Mouse (Mus musculus) thymus, postnatal 36 days (tissue): ENCODE results near the gene Abca12.

ENCODE experiments used
- DNase-seq, 2 experiments: peaks; one replicate each; pipeline ENCODE4 v3.0.0; 2022; ENCODE audit warnings: mixed read lengths in 2 of 2

Gene Abca12

DNA sequence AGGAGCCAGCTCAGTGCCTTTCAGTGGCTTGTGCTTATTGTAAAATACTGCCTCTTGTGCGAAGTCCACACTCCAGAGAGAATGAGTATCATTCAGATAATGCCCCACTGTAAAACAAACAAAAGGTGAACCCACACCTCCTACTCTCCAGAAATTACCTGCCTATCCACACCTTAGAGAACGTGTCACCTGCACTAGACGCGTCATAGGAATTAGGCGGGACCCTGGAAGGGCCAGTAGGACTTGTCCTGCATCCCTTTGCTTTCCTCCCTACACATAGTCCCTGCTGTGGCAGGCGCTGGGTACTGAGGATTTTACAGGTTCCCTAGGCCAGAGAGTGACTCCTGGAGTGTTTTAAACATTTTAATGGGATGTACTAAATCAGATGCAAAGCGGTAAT lies at the start of gene Abca12:
Gene Abca12 (minus strand): TSS at position 101 of the 400 bp plus-strand sequence.
- DNase-seq = no peak

DNA sequence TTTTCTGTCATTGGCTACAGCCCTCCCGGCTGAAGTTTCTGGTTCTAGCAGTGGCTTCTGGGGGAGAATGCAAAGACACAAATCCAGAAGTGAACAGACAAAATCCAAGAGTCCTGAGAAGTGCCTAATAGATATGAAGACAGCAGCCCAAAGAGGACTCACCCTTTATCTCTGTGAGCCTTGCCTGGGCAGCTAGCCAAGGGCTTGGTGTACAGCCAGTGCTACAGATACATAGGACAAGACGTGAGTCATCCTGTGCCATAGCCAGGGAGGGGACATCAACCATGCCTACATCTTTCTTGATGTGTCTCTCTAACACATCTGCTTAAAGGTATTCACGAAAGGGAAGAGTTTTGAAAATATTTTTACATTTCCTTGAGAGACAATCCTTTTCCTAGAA lies 43.3 kb upstream of the Abca12 start:
- DNase-seq = no peak

DNA sequence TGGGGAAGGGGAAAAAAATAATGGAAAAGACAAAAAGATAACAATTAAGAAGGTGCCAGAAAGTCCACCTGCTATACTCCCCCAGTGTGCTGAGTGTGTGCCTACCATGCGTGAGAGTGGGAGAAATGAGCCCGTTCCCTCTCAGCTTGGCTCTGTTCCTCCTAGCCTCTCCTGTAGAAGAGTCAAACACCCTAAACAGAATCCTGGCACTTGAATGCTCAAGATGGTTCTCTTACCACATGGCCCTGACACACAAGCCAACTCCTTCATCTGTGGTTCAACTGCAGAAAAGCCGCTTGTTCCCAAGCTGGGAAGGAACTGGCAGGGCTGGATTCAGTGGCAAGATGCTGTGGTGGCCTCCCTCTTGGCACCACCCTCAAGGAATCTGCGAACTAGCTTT lies 32.7 kb upstream of the Abca12 start:
- DNase-seq = no peak

DNA sequence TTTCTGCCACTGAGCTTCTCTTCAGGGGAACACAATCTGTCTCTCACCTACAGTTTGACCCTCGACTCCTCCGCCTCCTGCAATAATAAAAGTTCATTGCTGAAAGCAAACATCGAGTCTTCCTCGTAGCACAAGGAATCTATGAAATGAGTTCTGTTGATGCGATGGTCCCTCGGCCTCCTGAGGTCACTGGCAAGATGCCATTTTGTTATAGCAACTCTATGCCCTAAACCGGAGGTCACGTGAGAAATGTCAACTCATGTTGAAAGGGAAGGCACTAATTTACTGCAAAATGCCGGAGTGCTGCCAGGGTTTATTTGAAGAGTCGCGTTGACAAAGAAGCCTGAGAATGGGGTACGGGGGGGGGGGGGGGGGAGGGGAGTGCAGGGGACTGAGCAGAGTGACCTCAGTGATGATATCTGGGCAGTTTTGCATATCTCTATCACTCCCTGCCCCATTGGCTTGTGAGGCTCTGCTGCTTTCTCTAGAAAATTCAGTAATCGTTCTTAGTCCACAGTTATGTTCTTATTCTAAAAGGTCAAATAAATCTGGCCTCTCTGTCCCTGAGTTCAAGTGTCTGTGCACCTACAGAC lies 7.1 kb upstream of the Abca12 start:
- no peak for DNase-seq

DNA sequence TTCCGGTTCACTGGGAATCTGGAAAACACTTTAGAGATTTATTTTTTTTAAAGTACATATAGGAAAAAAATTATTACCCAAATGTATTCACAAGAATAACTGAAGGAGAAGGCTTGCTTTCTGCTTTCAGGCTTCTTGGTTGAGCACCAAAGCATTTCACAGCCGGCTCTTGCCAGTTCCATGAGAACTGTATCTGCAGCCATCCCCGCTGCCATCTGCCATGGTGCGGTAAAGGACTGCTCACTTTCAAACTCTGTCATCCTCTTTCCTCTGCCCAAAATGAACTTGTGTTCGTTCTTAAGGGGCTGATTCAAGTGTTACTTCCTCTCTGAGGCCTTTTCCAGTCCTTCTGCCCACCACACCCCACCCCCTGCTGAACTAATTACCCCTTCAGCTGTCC lies 3.8 kb upstream of the Abca12 start:
- DNase-seq = no peak

DNA sequence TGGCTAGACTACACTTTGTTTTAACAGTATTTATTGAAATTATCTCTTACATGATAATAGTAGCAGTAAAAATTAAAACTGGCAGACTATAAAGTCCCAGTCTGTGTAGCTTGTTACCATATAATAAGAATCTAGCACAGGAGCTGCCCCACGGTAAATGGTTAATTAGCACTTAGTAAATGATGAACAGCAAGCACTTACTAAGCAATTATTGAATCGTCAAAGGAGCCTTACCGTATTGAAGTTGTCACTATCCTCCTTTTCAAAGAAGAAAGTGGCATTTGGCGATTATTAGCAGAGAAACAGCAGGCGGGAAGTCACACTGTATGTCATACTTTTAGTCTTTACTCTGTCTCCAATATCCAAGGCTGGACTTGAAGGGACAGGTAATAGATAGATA lies 3.2 kb upstream of the Abca12 start:
- no peak for DNase-seq

DNA sequence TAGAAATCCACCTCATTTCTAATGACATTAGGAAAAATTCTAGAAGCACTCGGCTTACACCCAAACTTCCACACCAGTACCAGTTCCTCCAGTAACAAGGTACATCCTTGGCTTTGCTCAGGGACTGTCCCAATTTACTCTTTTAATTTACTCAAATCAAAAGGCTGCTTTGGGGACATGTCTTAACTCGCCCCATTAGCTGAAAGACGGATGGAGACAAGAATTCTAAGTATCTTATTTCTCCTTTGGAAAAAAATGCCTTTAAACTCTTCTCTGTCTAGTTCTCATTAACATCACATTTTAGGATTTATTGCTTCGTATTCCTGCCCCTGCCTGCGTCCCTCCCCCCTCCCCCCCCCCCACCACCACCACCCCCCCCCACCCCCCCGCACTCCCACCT lies 626 bp downstream of the Abca12 start:
- DNase-seq = no peak

DNA sequence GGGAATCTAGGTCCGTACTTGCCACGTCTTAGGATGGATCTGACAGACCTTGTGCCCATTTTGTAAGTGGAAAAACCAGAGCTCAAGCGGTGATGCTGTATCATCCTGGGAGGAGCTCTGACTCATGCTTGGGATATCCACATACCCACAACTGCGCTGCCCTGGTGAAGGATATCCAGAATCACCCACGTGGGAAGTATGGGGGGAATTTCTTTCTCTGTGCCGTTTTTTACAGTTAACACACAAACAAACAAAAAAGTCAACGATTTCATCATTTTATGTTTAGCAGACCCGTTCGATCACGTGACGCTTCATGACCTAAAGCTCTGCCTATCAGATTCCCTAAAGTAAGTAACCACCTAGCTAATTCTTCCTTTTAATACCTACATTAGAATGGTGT lies 1.6 kb downstream of the Abca12 start:
- no peak for DNase-seq

DNA sequence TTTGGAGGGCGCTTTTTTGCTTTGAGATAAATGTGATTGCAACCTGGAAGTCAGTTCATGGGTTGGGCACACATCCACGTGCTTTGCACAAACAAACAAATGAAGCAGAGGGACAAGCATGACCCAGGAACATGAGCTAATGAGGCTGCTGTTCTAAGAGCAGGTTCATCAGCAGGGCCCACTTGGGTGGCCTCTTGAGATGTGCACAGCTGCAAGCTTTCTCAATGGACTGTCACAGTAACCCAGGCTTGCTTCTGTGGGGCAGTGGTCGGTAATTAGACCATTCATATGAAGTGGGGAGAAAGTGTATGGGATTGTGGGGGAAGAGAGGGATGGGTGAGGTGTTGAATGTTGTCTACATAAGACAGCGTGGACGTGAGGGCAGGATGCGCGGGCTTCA lies 7.0 kb downstream of the Abca12 start:
- no peak for DNase-seq

DNA sequence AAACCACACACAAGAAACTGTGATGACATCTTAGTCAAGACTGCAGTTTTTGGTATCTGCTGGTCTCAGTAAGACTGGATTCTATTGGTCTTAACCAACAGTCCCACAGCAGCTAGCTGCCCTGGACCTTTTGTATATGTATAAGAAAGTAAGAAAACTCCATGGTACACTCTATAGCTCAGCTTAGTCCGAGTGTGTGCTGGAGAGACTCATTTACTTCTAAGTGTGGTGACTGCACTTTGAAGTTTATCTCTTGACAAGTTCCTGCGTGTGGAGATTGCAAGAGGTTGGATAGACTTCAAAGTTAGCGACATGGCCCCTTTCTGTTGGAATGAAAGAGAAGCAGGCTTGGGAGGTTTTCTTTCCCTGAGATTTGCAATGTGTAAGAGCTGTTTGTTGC lies 17.1 kb downstream of the Abca12 start:
- no peak for DNase-seq

DNA sequence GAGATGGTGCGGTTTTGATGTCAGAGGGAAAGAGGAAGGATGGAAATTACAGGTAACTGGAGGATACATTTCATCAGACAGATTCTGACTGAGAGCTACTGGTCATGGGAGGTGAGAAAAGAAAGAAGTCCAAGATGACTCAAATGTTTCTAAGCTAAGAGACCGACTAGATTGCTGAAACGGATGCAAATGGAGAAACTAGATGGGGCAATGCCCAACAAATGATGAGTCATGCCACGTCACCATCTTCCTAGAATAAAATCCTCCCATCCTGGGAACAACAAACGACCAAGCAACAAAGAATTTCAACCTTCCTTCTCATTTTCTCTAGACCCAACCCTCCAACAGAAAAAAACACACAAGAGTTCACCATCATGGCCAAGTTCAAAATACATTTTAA lies 18.6 kb downstream of the Abca12 start:
- no peak for DNase-seq

DNA sequence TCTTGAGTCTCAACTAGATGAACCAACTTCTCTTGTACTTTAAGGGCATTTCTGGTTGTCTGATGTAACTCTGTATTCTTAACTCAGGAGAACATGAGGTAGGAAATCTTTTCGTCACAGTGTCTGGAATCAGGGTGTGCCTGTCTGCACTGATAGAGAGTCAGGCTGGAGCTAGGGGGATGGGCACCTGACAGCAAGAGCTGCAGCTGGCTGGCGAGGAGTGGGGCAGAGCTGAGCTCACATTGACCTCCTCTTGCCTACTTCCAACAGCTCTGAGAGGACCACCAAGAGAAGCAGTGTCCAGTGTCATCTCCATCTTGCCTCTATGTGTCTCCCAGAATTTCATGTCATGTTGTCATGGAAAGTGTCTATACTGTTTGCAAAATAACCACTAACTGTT lies 20.5 kb downstream of the Abca12 start:
- DNase-seq = no peak

DNA sequence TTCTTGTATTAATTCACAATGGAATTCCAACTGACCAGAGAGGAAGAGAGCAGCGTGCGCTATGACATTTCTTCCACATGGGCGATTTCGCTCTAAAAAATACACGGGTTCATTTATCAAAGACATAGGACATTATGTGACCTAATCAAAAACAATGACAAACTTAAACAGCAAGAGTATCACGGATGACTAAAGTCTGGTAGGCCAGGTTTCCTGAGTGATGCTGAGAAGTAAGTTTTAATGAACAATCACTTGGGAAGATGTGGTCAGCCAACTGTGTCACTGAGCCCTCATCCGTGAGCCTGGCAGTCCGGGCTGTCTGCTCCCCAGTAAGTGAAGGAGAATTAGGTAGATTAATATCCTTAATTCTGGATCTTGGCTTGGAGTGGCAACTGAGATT lies 21.2 kb downstream of the Abca12 start:
- no peak for DNase-seq

DNA sequence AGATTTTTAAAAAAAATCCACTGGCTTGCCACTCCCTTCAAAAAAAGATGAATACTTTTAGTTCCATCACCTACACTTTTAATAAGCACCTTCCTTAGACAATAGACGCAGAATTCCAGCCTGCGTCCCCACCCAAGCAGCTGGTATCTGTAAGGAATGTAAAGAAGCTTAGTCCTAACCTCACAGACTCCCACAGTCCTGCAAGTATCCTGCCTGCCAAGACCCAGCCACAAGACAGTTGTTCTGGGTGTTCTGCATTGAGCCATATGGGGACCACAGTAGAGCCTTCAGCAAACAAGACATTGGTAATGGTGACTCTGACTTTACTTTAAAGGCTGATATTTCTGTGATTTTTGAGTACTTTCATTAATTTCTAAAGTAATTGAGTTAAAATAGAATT lies 22.2 kb downstream of the Abca12 start:
- DNase-seq = no peak

DNA sequence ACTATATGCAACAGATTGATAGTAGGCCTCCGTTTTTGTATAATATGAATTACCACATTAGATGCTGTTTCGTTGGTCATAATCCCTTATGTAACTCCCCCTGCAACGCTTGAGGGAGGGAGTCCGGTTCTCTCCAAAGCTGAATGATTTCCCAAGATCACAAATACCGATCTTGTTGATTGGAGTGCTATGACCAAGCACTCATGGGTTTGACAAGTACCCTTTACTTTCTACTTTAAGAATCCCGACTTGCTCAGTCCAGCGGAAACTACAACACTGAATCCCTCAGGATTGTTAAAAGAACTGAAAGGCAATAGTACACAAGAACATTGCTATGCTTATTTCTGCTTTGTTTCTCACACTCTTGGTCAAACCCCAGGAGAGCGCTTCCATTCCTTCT lies 28.1 kb downstream of the Abca12 start:
- DNase-seq = no peak

DNA sequence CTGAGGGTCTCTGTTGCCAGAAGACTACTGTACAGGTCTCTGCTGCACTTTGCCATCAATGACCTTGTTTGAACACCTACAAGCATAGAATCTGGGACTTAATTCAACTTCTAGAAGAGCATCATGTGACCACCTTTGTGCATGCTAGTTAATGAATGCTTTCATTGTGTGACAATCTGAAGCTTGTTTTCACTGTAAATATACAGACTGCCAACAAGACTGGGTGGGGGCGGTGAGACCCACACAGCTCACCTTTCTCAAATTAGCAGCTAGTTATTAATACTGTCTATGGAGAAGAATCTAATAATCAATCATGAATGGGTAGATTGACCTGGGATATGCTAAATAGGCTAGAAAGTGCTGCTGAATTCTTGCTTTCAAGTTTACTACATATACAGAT lies 30.6 kb downstream of the Abca12 start:
- no peak for DNase-seq

DNA sequence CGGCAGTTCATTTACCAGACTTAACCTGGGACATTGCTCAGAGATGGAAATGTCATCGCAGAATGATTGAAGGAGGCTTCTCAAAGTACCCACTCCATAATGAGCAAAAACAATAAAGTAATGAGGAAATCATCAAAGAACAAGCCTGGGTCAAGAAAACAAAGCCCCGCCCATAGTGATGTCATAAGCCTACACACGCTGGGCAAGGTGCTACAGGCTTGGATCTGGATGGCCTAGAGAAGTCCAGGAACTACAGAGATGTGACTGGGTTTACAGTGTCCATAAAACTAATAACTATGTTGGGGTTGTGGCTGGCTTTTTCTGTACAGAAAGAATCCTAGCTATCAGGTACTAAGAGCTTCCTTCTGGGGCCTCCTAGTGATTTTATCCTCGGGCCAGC lies 41.6 kb downstream of the Abca12 start:
- DNase-seq = no peak

DNA sequence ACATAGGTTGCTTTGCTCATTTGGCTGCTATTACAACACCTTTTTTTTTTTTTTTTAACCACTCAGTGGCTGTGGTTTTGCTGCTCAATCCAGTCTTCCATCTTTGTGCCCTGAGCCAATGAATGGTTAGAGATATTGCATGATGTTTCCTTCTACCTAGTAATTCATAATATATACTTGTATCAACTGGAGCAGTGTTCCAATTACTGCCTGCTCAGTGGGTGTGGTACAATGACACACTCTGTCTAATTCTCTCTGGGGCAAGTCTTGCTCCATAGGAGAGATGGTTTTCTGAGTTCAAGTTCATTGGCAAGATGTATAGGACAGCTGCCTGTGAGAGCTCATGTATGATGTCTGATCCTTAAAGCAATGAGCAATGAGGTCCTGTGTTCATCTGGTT lies 44.4 kb downstream of the Abca12 start:
- DNase-seq = no peak

DNA sequence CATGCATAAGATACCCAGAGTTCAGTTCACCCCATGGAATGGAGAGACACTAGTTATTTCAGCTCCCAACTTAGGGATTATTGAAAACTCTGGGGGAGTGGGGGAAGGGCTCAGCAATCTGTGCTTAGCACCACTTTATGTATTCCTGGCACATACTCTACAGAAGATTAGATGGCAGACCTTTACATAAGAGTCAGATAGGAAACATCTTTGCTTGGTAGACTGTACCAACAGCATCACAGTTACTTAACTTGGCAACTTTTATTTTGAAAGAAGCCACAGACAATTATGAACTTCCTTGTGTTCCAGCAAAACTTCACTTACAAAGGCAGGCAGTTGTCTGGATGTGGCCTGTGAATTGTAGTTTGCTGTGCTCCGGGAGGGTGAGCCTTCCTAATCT lies 46.9 kb downstream of the Abca12 start:
- DNase-seq = no peak

DNA sequence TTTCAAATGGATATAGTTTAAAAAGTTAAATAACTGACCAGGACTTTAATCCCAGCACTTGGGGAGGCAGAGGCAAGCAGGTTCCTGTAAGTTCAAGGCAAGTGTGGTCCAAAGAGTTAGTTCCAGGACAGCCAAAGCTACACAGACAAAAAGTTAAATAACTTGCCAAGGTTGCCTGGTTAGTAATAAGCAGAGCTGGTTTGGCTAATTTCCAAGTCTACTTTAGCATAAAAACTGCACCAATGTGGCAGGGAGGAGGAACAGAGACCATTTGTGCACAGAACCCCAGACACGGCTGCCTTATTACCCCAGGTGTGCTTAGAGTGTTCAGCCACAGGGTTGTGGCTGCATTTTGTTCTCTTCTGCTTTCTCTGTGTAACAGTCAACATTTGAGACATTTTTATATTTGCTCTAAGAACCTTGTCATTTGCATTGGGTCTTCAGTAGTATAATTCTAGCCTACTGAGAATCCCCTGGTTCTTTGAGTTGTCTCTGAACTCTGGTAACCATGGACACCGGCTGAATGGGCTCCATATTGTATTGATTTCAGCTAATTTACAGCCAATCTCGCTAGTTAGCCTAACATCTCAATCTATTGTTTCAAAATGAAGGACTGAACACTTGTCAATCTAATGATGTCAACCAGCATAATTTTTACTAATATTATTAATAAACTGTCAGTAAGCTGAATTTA lies 71.7 kb downstream of the Abca12 start:
- DNase-seq = no peak

DNA sequence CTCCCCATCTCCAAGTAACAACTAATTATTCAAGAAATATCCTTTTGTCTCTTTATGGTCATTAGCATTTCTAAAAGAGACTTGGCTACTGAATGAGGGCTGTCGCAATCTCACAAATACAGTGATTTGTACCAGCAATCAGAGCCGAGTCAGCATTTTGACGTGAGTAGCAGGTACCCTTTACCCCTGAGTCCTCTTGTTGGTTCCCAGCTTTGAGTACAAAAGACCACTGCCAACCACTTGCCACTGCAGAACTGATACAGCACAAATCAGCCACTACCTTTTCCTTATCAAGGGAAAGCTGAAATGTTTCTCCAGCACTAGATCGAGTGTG lies 72.5 kb downstream of the Abca12 start:
- DNase-seq = no peak

DNA sequence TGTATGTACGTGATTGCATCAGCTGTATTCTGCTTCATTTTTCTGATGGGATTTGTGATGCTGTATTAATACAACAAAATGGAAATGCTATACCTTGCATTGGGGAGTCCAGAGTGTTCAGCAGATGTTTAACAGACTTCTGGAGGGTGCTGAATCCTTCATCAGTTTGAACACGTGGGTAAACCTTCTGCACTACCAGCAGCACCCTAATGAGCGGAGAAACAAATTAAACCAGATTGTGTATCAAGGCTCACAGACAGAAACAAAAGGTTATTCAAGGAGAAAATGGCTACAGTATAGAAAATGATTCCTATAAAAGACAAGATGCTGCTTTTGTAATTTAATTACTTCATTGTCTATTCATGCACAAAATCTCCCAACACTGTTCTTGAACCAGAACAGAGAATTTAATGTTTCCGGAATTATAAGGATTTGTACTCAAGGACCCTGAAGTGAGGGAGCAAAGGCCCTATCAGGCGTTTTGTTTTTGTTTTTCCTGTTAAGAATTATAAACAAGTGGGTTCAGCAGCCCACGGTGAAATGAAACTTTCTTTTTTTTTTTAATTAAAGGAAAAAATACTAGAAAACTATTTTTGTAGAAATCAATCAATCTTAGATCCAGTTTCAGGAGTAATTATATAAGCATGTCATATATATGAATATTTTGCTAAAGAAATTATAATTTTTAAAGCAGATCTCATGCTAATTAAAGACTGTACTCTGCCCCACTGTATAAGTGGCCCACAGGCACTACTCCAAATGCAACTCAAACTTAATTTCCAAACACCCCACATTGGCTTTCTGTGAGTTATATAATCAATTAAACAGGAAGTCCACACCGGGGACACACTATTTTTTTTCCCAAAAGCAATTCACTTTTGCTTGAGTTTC lies 73.1 kb downstream of the Abca12 start:
- DNase-seq = no peak

DNA sequence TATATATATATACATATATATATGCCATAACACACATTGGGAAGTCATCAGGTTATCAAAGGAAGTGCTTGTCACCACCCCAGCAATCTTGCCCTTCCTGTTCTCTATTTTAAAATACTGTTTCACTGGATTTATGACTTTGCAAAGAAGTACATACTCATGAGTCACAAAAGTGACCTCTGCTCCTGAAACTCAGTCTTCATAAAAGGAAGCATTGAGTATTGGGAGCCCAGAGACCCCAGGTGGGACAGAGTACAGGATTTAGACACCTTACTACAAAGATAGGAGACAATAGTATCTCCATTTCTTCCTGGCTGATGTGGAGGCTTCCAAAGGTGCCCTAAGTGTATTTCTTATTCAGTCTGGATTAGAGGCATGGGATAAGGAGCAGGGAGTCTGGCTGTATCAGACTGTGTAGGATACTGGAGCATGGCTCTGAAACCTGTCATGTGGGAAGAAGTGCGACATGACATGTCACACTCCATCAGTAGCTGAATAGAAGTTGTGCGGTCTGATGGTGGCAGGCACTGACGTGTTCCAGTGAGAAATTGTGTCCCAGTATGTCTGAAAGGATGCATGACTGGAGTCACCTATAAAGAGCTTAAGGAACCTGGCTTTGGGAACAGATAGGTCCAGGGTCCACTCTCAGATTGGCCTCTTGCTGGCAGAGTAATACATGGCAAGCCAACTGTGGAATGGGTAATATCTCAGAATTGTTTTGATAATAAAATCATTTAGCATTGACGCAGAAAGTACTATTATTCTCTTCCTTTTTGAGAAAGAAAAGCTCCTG lies 76.0 kb downstream of the Abca12 start:
- DNase-seq = no peak
